Mouse (Mus musculus): Measurements from ENCODE around the gene Sgcd.

- TF ChIP-seq CTCF (IDR thresholded peaks at IDR 0.05; ENCODE audit: control insufficient read depth, insufficient read depth, insufficient replicate concordance, low read depth, low read length) (no peak), POLR2A (IDR thresholded peaks at IDR 0.05; ENCODE audit: control insufficient read depth, low read depth, low read length) (no peak)
Observed at GRCm38 (mm10) chr11:47211531-47211930, 777.2 kb downstream of the Sgcd start.

All from testis, adult 2 months (tissue).